Mouse (Mus musculus) hindbrain, postnatal 0 days (tissue): ENCODE measurements around the gene Trim13. TPM values are rescaled to one million over a fixed set of nuclear protein-coding genes. Genes with fewer than 3 reads are reported as not detected.
A peak's percentile ranks its signal among the peaks of the same experiment; 100 is the strongest.

ENCODE experiments used
- ATAC-seq: fragments of 200-750 bp; cut with Nextera tagmentation; 2 replicates; pipeline ENCODE4 v1.8.0; 2017; ENCODE audit warnings: mild to moderate bottlenecking, moderate TSS enrichment, moderate library complexity
- DNase-seq: peaks from one replicate; pipeline ENCODE4 v3.0.0-alpha.2; 2015; ENCODE audit warnings: low spot score
- H3K27ac ChIP-seq: fragments of 300-500 bp; sonication (generic); 2 replicates; pipeline ENCODE4 v1.5.1; 2014; ENCODE audit warnings: mild to moderate bottlenecking
- H3K27me3 ChIP-seq: fragments of 300-500 bp; sonication (generic); 2 replicates; pipeline ENCODE4 v1.6.1; 2014; ENCODE audit warnings: low read length, mixed read lengths; ENCODE audit not compliant: insufficient read depth
- H3K36me3 ChIP-seq: fragments of 300-500 bp; sonication (generic); 2 replicates; pipeline ENCODE4 v1.6.1; 2014; ENCODE audit warnings: low read length, mixed read lengths; ENCODE audit not compliant: insufficient read depth
- H3K4me1 ChIP-seq: fragments of 300-500 bp; sonication (generic); 2 replicates; pipeline ENCODE4 v1.6.1; 2014; ENCODE audit warnings: antibody characterized with exemption, low read length, mixed read lengths; ENCODE audit not compliant: insufficient read depth
- H3K4me2 ChIP-seq: fragments of 300-500 bp; sonication (generic); 2 replicates; pipeline ENCODE4 v1.6.1; 2014; ENCODE audit warnings: low read depth, mild to moderate bottlenecking, low read length, moderate library complexity, mixed read lengths
- H3K4me3 ChIP-seq: fragments of 300-500 bp; sonication (generic); 2 replicates; pipeline ENCODE4 v1.5.1; 2014; ENCODE audit warnings: low read length
- H3K9ac ChIP-seq: fragments of 300-500 bp; sonication (generic); replicated peaks from 2 replicates; pipeline ENCODE4 v1.6.1; 2014; ENCODE audit warnings: mild to moderate bottlenecking, low read length, moderate library complexity, mixed read lengths
- H3K9me3 ChIP-seq: fragments of 300-500 bp; sonication (generic); 2 replicates; pipeline ENCODE4 v1.6.1; 2016; ENCODE audit warnings: low read length, mixed read lengths
- CTCF ChIP-seq: IDR thresholded peaks from 2 replicates; pipeline ENCODE4 v1.5.1; 2016; ENCODE audit warnings: antibody characterized with exemption, control low read depth, low read depth
- WGBS: fragments of 180-500 bp; shearing (Covaris S2); extraction: QIAGEN DNeasy Blood & Tissue Kit; methylation state at CpG from one replicate; pipeline ENCODE4 v1.1.7; 2014; 5-methylcytosine and 5-hydroxymethylcytosine counted together
- microRNA counts: library from miRNA; unstranded; fragments of <30 nt; microRNA quantifications from one replicate; lab custom pipeline; 2015
- microRNA-seq, 2 experiments: library from miRNA; unstranded; fragments of <30 nt; microRNA quantifications; one replicate each; pipeline ENCODE4; 2016
- polyA plus RNA-seq: library from polyadenylated mRNA; unstranded; fragments of >200 nt; fragmentation: Nextera tagmentation; extraction: Ambion mirVana; gene quantifications from 2 replicates; pipeline ENCODE4 v1.2.1, GENCODE M21; 2015
- total RNA-seq: library from RNA; depleted of rRNA; stranded (reverse); fragments of >200 nt; gene quantifications from 2 replicates; pipeline ENCODE4 v1.2.3, GENCODE M21; 2014; rRNA removed

The Trim13 gene
- total and polyA plus RNA-seq, 2 experiments from 2014 or later, result 8.5 to 28.1 TPM

GRCm38 (mm10) chr14:61647182-61647880, 49.3 kb downstream of the Trim13 start:
- Histone ChIP-seq H3K36me3 (no peaks in the 10 kb centered on the region), H3K4me2 (peak overlapping the region; percentile 88), H3K9me3 (no peaks in the 10 kb centered on the region), H3K27me3 (no peaks in the 10 kb centered on the region), H3K4me3 (peak overlapping the region; percentile 89), H3K4me1 (peaks cover 4% of the 10 kb centered on the region; the same call in 1 of the 2 replicates), H3K27ac (peak overlapping the region; percentile 85), H3K9ac (peak overlapping the region; percentile 75)
- ATAC-seq, result no peak
- TF ChIP-seq CTCF, result no peak
- WGBS, result under 1% methylated on average over 24 of the region's 24 CpGs
- DNase-seq, result peak; percentile 66

GRCm38 (mm10) chr14:61647881-61648684, 50.0 kb downstream of the Trim13 start:
- under 1% methylated on average over 70 of the region's 95 CpGs for WGBS
- H3K27me3 ChIP-seq, result no peaks in the 10 kb centered on the region
- no peak for TF ChIP-seq CTCF

GRCm38 (mm10) chr14:61648685-61649504, 50.8 kb downstream of the Trim13 start:
- Histone ChIP-seq H3K4me1 (peaks cover 4% of the 10 kb centered on the region; the same call in 1 of the 2 replicates), H3K4me2 (peak overlapping the region; percentile 88), H3K36me3 (no peaks in the 10 kb centered on the region), H3K27me3 (no peaks in the 10 kb centered on the region), H3K9me3 (no peaks in the 10 kb centered on the region), H3K27ac (peak overlapping the region; percentile 85), H3K9ac (peak overlapping the region; percentile 75), H3K4me3 (peak overlapping the region; percentile 89)
- peak; percentile 99 for DNase-seq
- 1% methylated on average over 62 of the region's 62 CpGs for WGBS
- peak; percentile 96 for ATAC-seq
- no peak for TF ChIP-seq CTCF

More at GRCm38 (mm10) chr14:61647881-61648684, 50.0 kb downstream of the Trim13 start:
- peak; percentile 47 for DNase-seq
- H3K4me3 ChIP-seq, result peak overlapping the region; percentile 89
- peak; percentile 68 for ATAC-seq
- peak overlapping the region; percentile 88 for H3K4me2 ChIP-seq
- no peaks in the 10 kb centered on the region for H3K9me3 ChIP-seq
- no peaks in the 10 kb centered on the region for H3K36me3 ChIP-seq
- H3K27ac ChIP-seq, result peak overlapping the region; percentile 85
- peak overlapping the region; percentile 75 for H3K9ac ChIP-seq
- H3K4me1 ChIP-seq, result peaks cover 4% of the 10 kb centered on the region; the same call in 1 of the 2 replicates

- 42% methylated on average over 9 of the region's 9 CpGs for WGBS
- ATAC-seq (no peak), DNase-seq (peak; percentile 77)
- Histone ChIP-seq H3K4me1 (peaks cover 4% of the 10 kb centered on the region; the same call in 1 of the 2 replicates), H3K9ac (no peak overlapping the region), H3K27me3 (no peaks in the 10 kb centered on the region), H3K4me3 (no peak overlapping the region), H3K27ac (no peak overlapping the region), H3K4me2 (no peak overlapping the region), H3K9me3 (no peaks in the 10 kb centered on the region), H3K36me3 (no peaks in the 10 kb centered on the region)
- peak; percentile 75 for TF ChIP-seq CTCF
Measured at GRCm38 (mm10) chr14:61650291-61650960, 52.4 kb downstream of the Trim13 start.

MicroRNAs within 50 kb of the gene (microRNA counts, 519-probe panel; counts per million panel counts)
- microRNA mmu-miR-15a (lab: Ali Mortazavi, UCI), result 5,478 counts per million, percentile 89 among the panel's probes with 10 or more counts
- 6,276 counts per million, percentile 96 among the panel's probes with 10 or more counts for microRNA mmu-miR-16 (lab: Ali Mortazavi, UCI)

Small RNAs within 50 kb of the gene (microRNA-seq; reads per million reads assigned to microRNA genes)
- 3,524 to 4,360 reads per million in 2 experiments for gene Mir15a
- gene Mir16-1, result 1,453 to 1,958 reads per million in 2 experiments

Other genes with a start within 250 kb of the Trim13 start
- gene Ebpl, start 237.8 kb upstream of the Trim13 start, total RNA-seq, result 2.2 and 4.1 TPM in 2 replicates
- gene Ebpl, start 237.8 kb upstream of the Trim13 start, polyA plus RNA-seq, result 11.5 and 12.0 TPM in 2 replicates
- 34.8 and 35.8 TPM in 2 replicates for gene Kpna3, start 158.4 kb upstream of the Trim13 start, total RNA-seq
- 48.3 and 52.5 TPM in 2 replicates for gene Kpna3, start 158.4 kb upstream of the Trim13 start, polyA plus RNA-seq
- gene Spryd7, start 41.4 kb upstream of the Trim13 start, total RNA-seq, result 21.9 and 27.1 TPM in 2 replicates
- gene Spryd7, start 41.4 kb upstream of the Trim13 start, polyA plus RNA-seq, result 58.0 and 61.8 TPM in 2 replicates
- 1.2 and 2.5 TPM in 2 replicates for gene Kcnrg, start 9.2 kb downstream of the Trim13 start, total RNA-seq
- gene Kcnrg, start 9.2 kb downstream of the Trim13 start, polyA plus RNA-seq, result 1.5 TPM in 2 replicates